Mouse (Mus musculus): ENCODE data around the gene Rrp36. TPM values are rescaled to one million over a fixed set of nuclear protein-coding genes. Genes with fewer than 3 reads are reported as not detected.
A peak's percentile ranks its signal among the peaks of the same experiment; 100 is the strongest.

Rrp36 gene
- polyA plus RNA-seq, 1 experiment from 2014 or later, result 35.2 TPM

- peak overlapping the region; percentile 40 for H3K4me2 ChIP-seq (replicated peaks; ENCODE audit: low read depth, low read length)
- DNase-seq (ENCODE audit: low spot score), result no peak
- ATAC-seq, result no peak
- TF ChIP-seq EP300 (IDR thresholded peaks at IDR 0.05) (no peak), CTCF (IDR thresholded peaks at IDR 0.05) (no peak)
- peaks cover 46% of the 10 kb centered on the region; the same call in 1 of the 2 replicates for H3K4me1 ChIP-seq (ENCODE audit: insufficient read depth, low read depth, low read length)
- H3K9me3 ChIP-seq (ENCODE audit: low read length), result no peaks in the 10 kb centered on the region
- peak overlapping the region; percentile 77 for H3K27ac ChIP-seq (ENCODE audit: low read length)
- no peaks in the 10 kb centered on the region for H3K27me3 ChIP-seq (replicated peaks; ENCODE audit: insufficient read depth, low read length)
- WGBS, result 46% methylated on average over 12 of the region's 12 CpGs
- no peaks in the 10 kb centered on the region for H3K36me3 ChIP-seq (ENCODE audit: insufficient read depth, low read length)
- no peak overlapping the region for H3K9ac ChIP-seq (replicated peaks; ENCODE audit: low read depth)
- peak overlapping the region; percentile 0; the same call in 1 of the 2 replicates for H3K4me3 ChIP-seq (ENCODE audit: low read depth, low read length)
Observed at GRCm38 (mm10) chr17:46624598-46624997, 49.6 kb downstream of the Rrp36 start.

- DNase-seq (ENCODE audit: low spot score), result peak; percentile 86
- WGBS, result 9% methylated on average over 10 of the region's 10 CpGs
- peaks cover 52% of the 10 kb centered on the region; the same call in 1 of the 2 replicates for H3K4me1 ChIP-seq (ENCODE audit: insufficient read depth, low read depth, low read length)
Observed at GRCm38 (mm10) chr17:46623819-46624557, 50.2 kb downstream of the Rrp36 start.

GRCm38 (mm10) chr17:46622269-46622668 is 51.9 kb downstream of the Rrp36 start:
- Histone ChIP-seq H3K36me3 (ENCODE audit: insufficient read depth, low read length) (no peaks in the 10 kb centered on the region), H3K4me1 (ENCODE audit: insufficient read depth, low read depth, low read length) (peaks cover 65% of the 10 kb centered on the region), H3K9me3 (ENCODE audit: low read length) (no peaks in the 10 kb centered on the region), H3K9ac (replicated peaks; ENCODE audit: low read depth) (no peak overlapping the region), H3K27ac (ENCODE audit: low read length) (peak overlapping the region; percentile 84), H3K27me3 (replicated peaks; ENCODE audit: insufficient read depth, low read length) (no peaks in the 10 kb centered on the region), H3K4me2 (replicated peaks; ENCODE audit: low read depth, low read length) (peak overlapping the region; percentile 19; the same call in 1 of the 2 replicates), H3K4me3 (ENCODE audit: low read depth, low read length) (no peak overlapping the region)
- DNase-seq (ENCODE audit: low spot score) (peak; percentile 82), ATAC-seq (peak; percentile 23; the same call in 1 of the 2 replicates)
- WGBS, result 48% methylated on average over 11 of the region's 11 CpGs
- TF ChIP-seq EP300 (IDR thresholded peaks at IDR 0.05), result no peak
- no peak for TF ChIP-seq CTCF (IDR thresholded peaks at IDR 0.05)

More at GRCm38 (mm10) chr17:46623819-46624557, 50.2 kb downstream of the Rrp36 start:
- Histone ChIP-seq H3K27ac (ENCODE audit: low read length) (peak overlapping the region; percentile 77), H3K4me2 (replicated peaks; ENCODE audit: low read depth, low read length) (peak overlapping the region; percentile 40), H3K4me3 (ENCODE audit: low read depth, low read length) (peak overlapping the region; percentile 0; the same call in 1 of the 2 replicates), H3K27me3 (replicated peaks; ENCODE audit: insufficient read depth, low read length) (no peaks in the 10 kb centered on the region), H3K9ac (replicated peaks; ENCODE audit: low read depth) (no peak overlapping the region), H3K9me3 (ENCODE audit: low read length) (no peaks in the 10 kb centered on the region), H3K36me3 (ENCODE audit: insufficient read depth, low read length) (no peaks in the 10 kb centered on the region)
- 0 out of 2 replicates have a peak, but pooled peaks have one; percentile 13 for TF ChIP-seq EP300 (IDR thresholded peaks at IDR 0.05)
- peak; percentile 68 for TF ChIP-seq CTCF (IDR thresholded peaks at IDR 0.05)
- peak; percentile 45 for ATAC-seq

GRCm38 (mm10) chr17:46621324-46621723 is 52.8 kb downstream of the Rrp36 start:
- WGBS, result 10% methylated on average over 15 of the region's 15 CpGs
- ATAC-seq, result peak; percentile 11; the same call in 1 of the 2 replicates
- Histone ChIP-seq H3K27ac (ENCODE audit: low read length) (peak overlapping the region; percentile 84), H3K4me1 (ENCODE audit: insufficient read depth, low read depth, low read length) (peaks cover 71% of the 10 kb centered on the region), H3K36me3 (ENCODE audit: insufficient read depth, low read length) (no peaks in the 10 kb centered on the region), H3K4me3 (ENCODE audit: low read depth, low read length) (no peak overlapping the region), H3K27me3 (replicated peaks; ENCODE audit: insufficient read depth, low read length) (no peaks in the 10 kb centered on the region), H3K9me3 (ENCODE audit: low read length) (no peaks in the 10 kb centered on the region), H3K4me2 (replicated peaks; ENCODE audit: low read depth, low read length) (peak overlapping the region; percentile 25), H3K9ac (replicated peaks; ENCODE audit: low read depth) (no peak overlapping the region)
- DNase-seq (ENCODE audit: low spot score), result peak; percentile 74
- TF ChIP-seq EP300 (IDR thresholded peaks at IDR 0.05) (no peak), CTCF (IDR thresholded peaks at IDR 0.05) (no peak)

GRCm38 (mm10) chr17:46619683-46620357 is 54.3 kb downstream of the Rrp36 start:
- no peaks in the 10 kb centered on the region for H3K27me3 ChIP-seq (replicated peaks; ENCODE audit: insufficient read depth, low read length)
- peaks cover 73% of the 10 kb centered on the region for H3K4me1 ChIP-seq (ENCODE audit: insufficient read depth, low read depth, low read length)
- H3K9ac ChIP-seq (replicated peaks; ENCODE audit: low read depth), result peak overlapping the region; percentile 16
- no peak overlapping the region for H3K4me3 ChIP-seq (ENCODE audit: low read depth, low read length)
- TF ChIP-seq CTCF (IDR thresholded peaks at IDR 0.05) (no peak), EP300 (IDR thresholded peaks at IDR 0.05) (no peak)
- H3K36me3 ChIP-seq (ENCODE audit: insufficient read depth, low read length), result no peaks in the 10 kb centered on the region
- H3K9me3 ChIP-seq (ENCODE audit: low read length), result no peaks in the 10 kb centered on the region
- 26% methylated on average over 16 of the region's 16 CpGs for WGBS
- DNase-seq (ENCODE audit: low spot score) (no peak), ATAC-seq (no peak)
- H3K27ac ChIP-seq (ENCODE audit: low read length), result peak overlapping the region; percentile 84
- H3K4me2 ChIP-seq (replicated peaks; ENCODE audit: low read depth, low read length), result peak overlapping the region; percentile 25

Data from lung, postnatal 0 days (tissue).